Mouse (Mus musculus) cerebellum, adult 18-20 months (tissue): ENCODE measurements at regions not wholly inside any gene's neighbourhood (a gene's known extent, or its start where the extent isn't known, plus 50 kb on each side); places are given as distances from the start of the nearest gene placed in this dataset.
A peak's percentile ranks its signal among the peaks of the same experiment; 100 is the strongest.
"Not testable (repeated sequence)": the region's sequence is repeated elsewhere in the genome, so short reads cannot be mapped to it uniquely, and the experiment has no call there.

Experiments
- DNase-seq, 2 experiments: peaks; one replicate each; pipeline ENCODE4 v3.0.0; 2021

GRCm38 (mm10) chr6:19855476-19855875, 989.4 kb downstream of the Ankrd7 start:
- DNase-seq: not testable (repeated sequence)

GRCm38 (mm10) chr6:19864101-19864500, 998.0 kb downstream of the Ankrd7 start:
- no peak for DNase-seq

GRCm38 (mm10) chr6:19869697-19870096, 1003.6 kb downstream of the Ankrd7 start:
- DNase-seq: peak; percentile 75 to 77

GRCm38 (mm10) chr6:19911181-19911580, 1045.1 kb downstream of the Ankrd7 start:
- peak; percentile 43 to 57 for DNase-seq

GRCm38 (mm10) chr6:19941784-19942183, 1075.7 kb downstream of the Ankrd7 start:
- DNase-seq: not testable (repeated sequence)

GRCm38 (mm10) chr6:19944334-19944733, 1078.2 kb downstream of the Ankrd7 start:
- DNase-seq: peak; percentile 67 to 78

- DNase-seq: peak; percentile 16 to 32
Observed at GRCm38 (mm10) chr6:19945693-19946092, 1079.6 kb downstream of the Ankrd7 start.

- DNase-seq: no peak
Observed at GRCm38 (mm10) chr6:19975898-19976297, 1109.8 kb downstream of the Ankrd7 start.

- DNase-seq: no peak
Observed at GRCm38 (mm10) chr6:19991829-19992228, 1125.7 kb downstream of the Ankrd7 start.

GRCm38 (mm10) chr6:20028466-20028865, 1162.3 kb downstream of the Ankrd7 start:
- DNase-seq: no peak

GRCm38 (mm10) chr6:20037769-20038168, 1171.7 kb downstream of the Ankrd7 start:
- DNase-seq: peak; percentile 32 to 50

- no peak for DNase-seq
Observed at GRCm38 (mm10) chr6:20078666-20079065, 1136.6 kb upstream of the Kcnd2 start.

GRCm38 (mm10) chr6:20092057-20092917, 1123.0 kb upstream of the Kcnd2 start:
- peak; percentile 59 to 73 for DNase-seq

- peak; percentile 37 to 44 for DNase-seq
Observed at GRCm38 (mm10) chr6:20133991-20134390, 1081.3 kb upstream of the Kcnd2 start.

GRCm38 (mm10) chr6:20137546-20137945, 1077.8 kb upstream of the Kcnd2 start:
- DNase-seq: peak; percentile 24 to 42
